Mouse (Mus musculus) ES-Bruce4 (cell line): Measurements from ENCODE around the gene Zfp600.
"Not testable (repeated sequence)": the region's sequence is repeated elsewhere in the genome, so short reads cannot be mapped to it uniquely, and the experiment has no call there.

Source experiments
- CTCF ChIP-seq: IDR thresholded peaks from one replicate; pipeline ENCODE4 v1.8.1; 2011; ENCODE audit warnings: low read depth, low read length
- POLR2A ChIP-seq: IDR thresholded peaks from one replicate; pipeline ENCODE4 v1.8.1; 2011; ENCODE audit warnings: low read length; ENCODE audit not compliant: insufficient read depth

- TF ChIP-seq CTCF, POLR2A: not testable (repeated sequence)
Observed at GRCm38 (mm10) chr4:146168730-146169215, 12.1 kb downstream of the Zfp600 start.
